ENCODE assay signal across 13 mouse cellular contexts in genomic region chr3:107776295-107776694, GRCm38 (mm10). TPM values are rescaled to one million over a fixed set of nuclear protein-coding genes. Genes with fewer than 3 reads are reported as not detected.
DNase-seq lines count a peak whose midpoint lies in the region; ATAC-seq and TF ChIP-seq lines count a peak whose summit lies in the region.
"Had no signal": no experiment of that assay in that cellular context is flagged by ENCODE, and none has a peak within 500 bp of the region (broad histone marks: within the 10 kb centered on the region; RNA-seq: fewer than 3 reads in every experiment).

No protein-coding gene starts in this region.

- no peak overlapping the region for H3K27ac ChIP-seq in heart, adult 2 months
- H3K27ac ChIP-seq in limb, embryonic 12.5 days, result no peak overlapping the region
- H3K27ac ChIP-seq in limb, embryonic 10.5 days, result no peak overlapping the region
- H3K27ac ChIP-seq: heart, embryonic 15.5 days; liver, embryonic 14.5 days had no signal

- 0 out of 2 replicates have a peak, but pooled peaks have one; percentile 26 for ATAC-seq in limb, embryonic 12.5 days (ENCODE audit: insufficient number of reproducible peaks, insufficient read depth, low FRiP score, low TSS enrichment, low read depth)
- ATAC-seq in G1E (ENCODE audit: extremely low read depth, insufficient number of reproducible peaks, low FRiP score, poor library complexity, severe bottlenecking), result 0 out of 2 replicates have a peak, but pooled peaks have one; percentile 4

- DNase-seq in heart, adult 2 months, result no peak
- no peak for DNase-seq in heart, adult 9 months (ENCODE audit: low spot score in 2 of 2)
- no peak for DNase-seq in limb, embryonic 10.5 days (ENCODE audit: low spot score)
- DNase-seq in G1E (ENCODE audit: low spot score), result no peak
- peak; percentile 12 for DNase-seq in retina, embryonic 14.5 days (ENCODE audit: low spot score)
- DNase-seq in c-Kit-positive CD71-positive TER-119-positive erythroid progenitor cells, embryonic 14.5 days (ENCODE audit: low spot score), result no peak
- DNase-seq in left cerebral cortex, adult 18-20 months (ENCODE audit: low spot score in 2 of 2), result no peak
- DNase-seq: adrenal gland, postnatal 10 days; thymus, postnatal 4 days had no signal

- 42% methylated on average over 3 of the region's 3 CpGs for WGBS in heart, adult 2 months
- WGBS in limb, embryonic 12.5 days, result 27% methylated on average over 3 of the region's 3 CpGs
- 17% methylated on average over 3 of the region's 3 CpGs for WGBS in limb, embryonic 10.5 days

- no peaks in the 10 kb centered on the region for H3K79me2 ChIP-seq in heart, adult 2 months (replicated peaks; ENCODE audit: control insufficient read depth, insufficient read depth, low read length)

- no peak for TF ChIP-seq CTCF in heart, adult 2 months (IDR thresholded peaks at IDR 0.05)
- no peak for TF ChIP-seq CTCF in G1E (IDR thresholded peaks at IDR 0.05; ENCODE audit: low read depth, low read length)

- H3K27me3 ChIP-seq in heart, adult 2 months (ENCODE audit: control insufficient read depth, insufficient read depth, low read length), result no peaks in the 10 kb centered on the region
- H3K27me3 ChIP-seq in limb, embryonic 12.5 days, result 0 out of 2 replicates have a peak, but pooled peaks cover 3% of the 10 kb centered on the region
- 0 out of 2 replicates have a peak, but pooled peaks cover 16% of the 10 kb centered on the region for H3K27me3 ChIP-seq in limb, embryonic 10.5 days (ENCODE audit: low read depth, poor library complexity, severe bottlenecking)
- peaks cover 54% of the 10 kb centered on the region for H3K27me3 ChIP-seq in G1E (ENCODE audit: insufficient read depth, low read length)
- H3K27me3 ChIP-seq: heart, embryonic 15.5 days had no signal

- H3K9ac ChIP-seq in heart, adult 2 months (ENCODE audit: low read depth, low read length), result peak overlapping the region; percentile 21; the same call in 1 of the 2 replicates
- H3K9ac ChIP-seq in limb, embryonic 12.5 days (replicated peaks), result no peak overlapping the region
- H3K9ac ChIP-seq: heart, embryonic 15.5 days; liver, embryonic 14.5 days had no signal

- intact Hi-C loops in heart, adult 2 months (cut with DNase I), result no loop called here

- H3K4me2 ChIP-seq in limb, embryonic 12.5 days, result no peak overlapping the region
- H3K4me2 ChIP-seq: heart, embryonic 15.5 days had no signal

- peaks cover 15% of the 10 kb centered on the region for H3K4me1 ChIP-seq in heart, adult 2 months (ENCODE audit: control insufficient read depth, insufficient read depth, low read length)
- peaks cover 5% of the 10 kb centered on the region; the same call in 1 of the 2 replicates for H3K4me1 ChIP-seq in limb, embryonic 12.5 days (replicated peaks)
- peaks cover 16% of the 10 kb centered on the region for H3K4me1 ChIP-seq in limb, embryonic 10.5 days
- H3K4me1 ChIP-seq in G1E (ENCODE audit: insufficient read depth, low read depth, low read length), result no peaks in the 10 kb centered on the region

- no peaks in the 10 kb centered on the region for H3K36me3 ChIP-seq in heart, adult 2 months (ENCODE audit: control insufficient read depth, insufficient read depth, low read length)
- no peaks in the 10 kb centered on the region for H3K36me3 ChIP-seq in limb, embryonic 12.5 days
- H3K36me3 ChIP-seq in limb, embryonic 10.5 days, result no peaks in the 10 kb centered on the region
- H3K36me3 ChIP-seq in G1E (replicated peaks), result no peaks in the 10 kb centered on the region
- H3K36me3 ChIP-seq: heart, embryonic 15.5 days had no signal

- no peak for TF ChIP-seq EP300 in heart, adult 2 months (IDR thresholded peaks at IDR 0.05; ENCODE audit: insufficient read depth, low read depth, low read length)

- H3K4me3 ChIP-seq in heart, adult 2 months, result no peak overlapping the region
- no peak overlapping the region for H3K4me3 ChIP-seq in limb, embryonic 12.5 days (replicated peaks)
- H3K4me3 ChIP-seq in limb, embryonic 10.5 days, result no peak overlapping the region
- no peak overlapping the region for H3K4me3 ChIP-seq in G1E (ENCODE audit: low read depth, low read length)
- H3K4me3 ChIP-seq: heart, embryonic 15.5 days; megakaryocyte, embryonic 14.5 days had no signal

- H3K9me3 ChIP-seq in limb, embryonic 12.5 days, result no peaks in the 10 kb centered on the region
- H3K9me3 ChIP-seq in limb, embryonic 10.5 days (replicated peaks), result no peaks in the 10 kb centered on the region
- no peaks in the 10 kb centered on the region for H3K9me3 ChIP-seq in G1E (replicated peaks)
- H3K9me3 ChIP-seq: heart, embryonic 15.5 days; megakaryocyte, embryonic 14.5 days had no signal

- TF ChIP-seq POLR2A in heart, adult 2 months (IDR thresholded peaks at IDR 0.05; ENCODE audit: insufficient read depth, low read depth, low read length), result no peak

RNA-seq across cellular contexts. Expression of gene Csf1, which starts 16.0 kb away (rescaled TPM):
- total RNA-seq in heart, adult 2 months (2021), result 10 to 100 TPM; 30.0 to 41.7 TPM
- 32.9 and 44.0 TPM in 2 replicates for polyA plus RNA-seq in heart, adult 2 months (2012; rRNA removed)
- 6.1 and 7.4 TPM in 2 replicates for polyA plus RNA-seq in limb, embryonic 12.5 days (2016; fragmentation: Nextera tagmentation; extraction: Ambion mirVana)
- 3.4 and 4.6 TPM in 2 replicates for polyA plus RNA-seq in limb, embryonic 10.5 days (2016; fragmentation: Nextera tagmentation; extraction: Ambion mirVana)
- total RNA-seq in G1E (2014; fragmentation: Nextera tagmentation), result not detected in 2 replicates
- total RNA-seq in G1E (2017), result 0.06 and 0.11 TPM in 2 replicates
- 0.03 TPM in 1 of 2 replicates, not detected in the other for polyA plus RNA-seq in G1E (2012)
- total RNA-seq in left cerebral cortex, adult 18-20 months (2021), result 10 to 100 TPM; 15.9 to 17.2 TPM
